Mouse (Mus musculus) spleen, adult 2 months (tissue): ENCODE results near the gene Cntrl. TPM values are rescaled to one million over a fixed set of nuclear protein-coding genes. Genes with fewer than 3 reads are reported as not detected.

ENCODE experiments used
- DNase-seq, 2 experiments: peaks; one replicate each; pipeline versions ENCODE4 v3.0.0 to v3.0.0-alpha.2; 2012 to 2021; ENCODE audit warnings: low spot score in 2 of 2, low read depth in 1 of 2
- H3K27ac ChIP-seq: fragments of 200-500 bp; 2 replicates; pipeline ENCODE4 v1.5.1; 2012; ENCODE audit warnings: low read length, inconsistent platforms; ENCODE audit not compliant: insufficient read depth
- H3K27me3 ChIP-seq: fragments of 200-500 bp; 2 replicates; pipeline ENCODE4 v1.6.1; 2012; ENCODE audit warnings: mild to moderate bottlenecking, moderate library complexity, low read length, inconsistent platforms; ENCODE audit not compliant: control insufficient read depth, insufficient read depth
- H3K36me3 ChIP-seq: fragments of 200-500 bp; 2 replicates; pipeline ENCODE4 v1.6.1; 2012; ENCODE audit warnings: mild to moderate bottlenecking, low read length, inconsistent platforms; ENCODE audit not compliant: control insufficient read depth, insufficient read depth
- H3K4me1 ChIP-seq: fragments of 200-500 bp; 2 replicates; pipeline ENCODE4 v1.6.1; 2011; ENCODE audit warnings: inconsistent platforms; ENCODE audit not compliant: control insufficient read depth, insufficient read depth, insufficient read length
- H3K4me3 ChIP-seq: fragments of 200-500 bp; 2 replicates; pipeline ENCODE4 v1.5.1; 2011; ENCODE audit warnings: mild to moderate bottlenecking, inconsistent platforms; ENCODE audit not compliant: insufficient read depth, insufficient read length; ENCODE audit errors: extremely low read depth
- CTCF ChIP-seq: fragments of 200-500 bp; IDR thresholded peaks from 2 replicates; pipeline ENCODE4 v1.5.1; 2011; ENCODE audit warnings: mild to moderate bottlenecking, inconsistent platforms; ENCODE audit not compliant: insufficient read depth, insufficient read length, insufficient replicate concordance; ENCODE audit errors: extremely low read depth
- POLR2A ChIP-seq: fragments of 200-500 bp; IDR thresholded peaks from 2 replicates; pipeline ENCODE4 v1.6.1; 2011; ENCODE audit warnings: low read depth, low read length, inconsistent platforms
- WGBS: fragments of 180-500 bp; shearing (Covaris S2); methylation state at CpG from one replicate; pipeline ENCODE4 v1.1.7; 2018; 5-methylcytosine and 5-hydroxymethylcytosine counted together
- polyA plus RNA-seq: library from polyadenylated mRNA; depleted of rRNA; stranded (reverse); fragments of >200 nt; gene quantifications from 2 replicates; pipeline ENCODE4 v1.2.3, GENCODE M21; 2012

Gene Cntrl
- polyA plus RNA-seq, 1 experiment: 21.6 TPM

- peaks cover 41% of the 10 kb centered on the region for H3K36me3 ChIP-seq
- 93% methylated on average over 1 of the region's 1 CpGs for WGBS
- no peaks in the 10 kb centered on the region for H3K4me1 ChIP-seq
- no peak for DNase-seq
- no peak overlapping the region for H3K27ac ChIP-seq
- H3K27me3 ChIP-seq: no peaks in the 10 kb centered on the region
- H3K4me3 ChIP-seq: no peak overlapping the region
- TF ChIP-seq CTCF (no peak), POLR2A (no peak)
Observed at GRCm38 (mm10) chr2:35138576-35138975, 29.3 kb downstream of the Cntrl start.

GRCm38 (mm10) chr2:35141673-35142072, 32.4 kb downstream of the Cntrl start:
- Histone ChIP-seq H3K4me1 (no peaks in the 10 kb centered on the region), H3K36me3 (peaks cover 55% of the 10 kb centered on the region), H3K4me3 (no peak overlapping the region), H3K27ac (no peak overlapping the region), H3K27me3 (no peaks in the 10 kb centered on the region)
- WGBS: 85% methylated on average over 3 of the region's 3 CpGs
- DNase-seq: no peak
- TF ChIP-seq CTCF (no peak), POLR2A (no peak)

GRCm38 (mm10) chr2:35148806-35149205, 39.5 kb downstream of the Cntrl start:
- Histone ChIP-seq H3K27me3 (no peaks in the 10 kb centered on the region), H3K4me3 (no peak overlapping the region), H3K27ac (no peak overlapping the region), H3K36me3 (peaks cover 68% of the 10 kb centered on the region), H3K4me1 (no peaks in the 10 kb centered on the region)
- WGBS: 96% methylated on average over 10 of the region's 10 CpGs
- no peak for DNase-seq
- TF ChIP-seq CTCF (no peak), POLR2A (no peak)

- Histone ChIP-seq H3K36me3 (peaks cover 74% of the 10 kb centered on the region), H3K27ac (no peak overlapping the region), H3K4me1 (no peaks in the 10 kb centered on the region), H3K4me3 (no peak overlapping the region), H3K27me3 (no peaks in the 10 kb centered on the region)
- 95% methylated on average over 13 of the region's 13 CpGs for WGBS
- DNase-seq: no peak
- no peak for TF ChIP-seq CTCF
- TF ChIP-seq POLR2A: no peak
Observed at GRCm38 (mm10) chr2:35151303-35151882, 42.1 kb downstream of the Cntrl start.

DNA sequence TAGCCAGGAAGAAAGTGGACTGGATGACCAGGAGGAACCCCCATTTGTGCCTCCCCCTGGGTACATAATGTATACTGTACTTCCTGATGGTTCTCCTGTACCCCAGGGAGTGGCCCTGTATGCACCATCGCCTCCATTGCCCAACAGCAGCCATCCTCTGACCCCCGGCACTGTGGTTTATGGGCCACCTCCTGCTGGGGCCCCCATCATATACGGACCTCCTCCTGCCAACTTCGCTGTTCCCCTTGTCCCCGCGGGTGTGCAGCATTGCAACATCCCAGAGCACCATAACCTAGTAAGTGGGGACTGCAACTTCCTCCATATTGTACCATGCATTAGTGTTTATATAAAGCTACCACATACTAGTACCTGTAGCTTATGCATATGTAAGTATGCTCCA, 43.9 kb downstream of the Cntrl start:
- no peak overlapping the region for H3K4me3 ChIP-seq
- no peak for TF ChIP-seq POLR2A
- TF ChIP-seq CTCF: no peak
- H3K36me3 ChIP-seq: peaks cover 72% of the 10 kb centered on the region
- no peak overlapping the region for H3K27ac ChIP-seq
- WGBS: 80% methylated on average over 6 of the region's 6 CpGs
- DNase-seq: no peak
- no peaks in the 10 kb centered on the region for H3K27me3 ChIP-seq
- H3K4me1 ChIP-seq: no peaks in the 10 kb centered on the region

GRCm38 (mm10) chr2:35153844-35154554, 44.7 kb downstream of the Cntrl start:
- H3K27ac ChIP-seq: no peak overlapping the region
- H3K36me3 ChIP-seq: peaks cover 68% of the 10 kb centered on the region
- no peak overlapping the region for H3K4me3 ChIP-seq
- no peak for DNase-seq
- 85% methylated on average over 8 of the region's 8 CpGs for WGBS
- H3K27me3 ChIP-seq: no peaks in the 10 kb centered on the region
- H3K4me1 ChIP-seq: no peaks in the 10 kb centered on the region
- no peak for TF ChIP-seq CTCF
- no peak for TF ChIP-seq POLR2A

DNA sequence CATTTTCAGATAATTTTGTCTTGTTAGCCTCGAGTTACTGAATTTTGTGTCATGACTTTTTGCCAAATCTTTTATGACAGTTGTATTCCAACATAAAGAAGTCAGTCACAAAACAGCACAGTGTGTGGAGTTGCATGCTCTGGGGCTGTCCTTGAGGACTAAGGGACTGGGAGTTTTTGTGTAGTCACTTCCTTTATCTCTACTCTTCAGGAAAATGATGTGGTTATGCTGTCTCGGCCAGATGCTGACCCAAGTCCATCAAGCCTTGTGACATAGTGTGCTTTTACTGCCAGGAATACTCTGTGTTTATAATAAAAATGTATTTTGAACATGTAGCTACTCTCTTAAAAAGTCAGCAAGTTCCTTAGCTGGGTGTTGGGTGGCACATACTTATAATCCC, 47.7 kb downstream of the Cntrl start:
- WGBS: 64% methylated on average over 2 of the region's 2 CpGs
- no peak for TF ChIP-seq POLR2A
- TF ChIP-seq CTCF: no peak
- no peak for DNase-seq
- Histone ChIP-seq H3K27ac (no peak overlapping the region), H3K4me1 (no peaks in the 10 kb centered on the region), H3K4me3 (no peak overlapping the region), H3K27me3 (no peaks in the 10 kb centered on the region), H3K36me3 (peaks cover 54% of the 10 kb centered on the region)
